Mouse (Mus musculus) regulatory T cell (primary cell): ENCODE data around the gene Ctso.

Experiments used
- in situ Hi-C: fragments of 300-600 bp; cut with MboI, MseI; formaldehyde crosslinking; loops from one replicate; pipeline ENCODE4 v1.15.1; 2025; ENCODE audit warnings: high pct_unique_total_duplicates

Ctso gene

GRCm38 (mm10) chr3:81932141-81933101, at the start of gene Ctso:
TSS of gene Ctso (plus strand) at chr3:81932601.
- in situ Hi-C loops, result loop anchor here (25.0 kb wide), 1 partner anchor 1845 kb away; no protein-coding TSS in a partner anchor

GRCm38 (mm10) chr3:81883916-81884315, 48.5 kb upstream of the Ctso start:
- in situ Hi-C loops, result no loop called here

- in situ Hi-C loops, result no loop called here
Measured at GRCm38 (mm10) chr3:81885566-81885965, 46.8 kb upstream of the Ctso start.

GRCm38 (mm10) chr3:81889137-81889536, 43.3 kb upstream of the Ctso start:
- in situ Hi-C loops, result no loop called here

GRCm38 (mm10) chr3:81910286-81911036, 21.9 kb upstream of the Ctso start:
- in situ Hi-C loops, result no loop called here

GRCm38 (mm10) chr3:81916030-81916686, 16.2 kb upstream of the Ctso start:
- in situ Hi-C loops, result no loop called here

GRCm38 (mm10) chr3:81917354-81917935, 15.0 kb upstream of the Ctso start:
- in situ Hi-C loops, result no loop called here

GRCm38 (mm10) chr3:81918215-81918614, 14.2 kb upstream of the Ctso start:
- in situ Hi-C loops, result no loop called here

GRCm38 (mm10) chr3:81919681-81920080, 12.7 kb upstream of the Ctso start:
- in situ Hi-C loops, result no loop called here

GRCm38 (mm10) chr3:81922910-81923309, 9.5 kb upstream of the Ctso start:
- in situ Hi-C loops, result no loop called here

GRCm38 (mm10) chr3:81924931-81925330, 7.5 kb upstream of the Ctso start:
- in situ Hi-C loops, result loop anchor here (5.0 to 25.0 kb wide), 3 partner anchors 138 to 1838 kb away; partner anchors contain the start of gene Pdgfc

GRCm38 (mm10) chr3:81925856-81926255, 6.5 kb upstream of the Ctso start:
- in situ Hi-C loops, result loop anchor here (5.0 to 25.0 kb wide), 3 partner anchors 139 to 1839 kb away; partner anchors contain the start of gene Pdgfc

GRCm38 (mm10) chr3:81926764-81927325, 5.6 kb upstream of the Ctso start:
- in situ Hi-C loops, result loop anchor here (5.0 to 25.0 kb wide), 3 partner anchors 140 to 1840 kb away; partner anchors contain the start of gene Pdgfc

GRCm38 (mm10) chr3:81929073-81929472, 3.3 kb upstream of the Ctso start:
- in situ Hi-C loops, result loop anchor here (5.0 to 25.0 kb wide), 3 partner anchors 142 to 1842 kb away; partner anchors contain the start of gene Pdgfc

- in situ Hi-C loops, result loop anchor here (25.0 kb wide), 1 partner anchor 1844 kb away; no protein-coding TSS in a partner anchor
Measured at GRCm38 (mm10) chr3:81931695-81932094, 706 bp upstream of the Ctso start.

GRCm38 (mm10) chr3:81933348-81933747, 947 bp downstream of the Ctso start:
- in situ Hi-C loops, result loop anchor here (25.0 kb wide), 1 partner anchor 1846 kb away; no protein-coding TSS in a partner anchor

- in situ Hi-C loops, result loop anchor here (25.0 kb wide), 1 partner anchor 1852 kb away; no protein-coding TSS in a partner anchor
Measured at GRCm38 (mm10) chr3:81938924-81939323, 6.5 kb downstream of the Ctso start.

GRCm38 (mm10) chr3:81942341-81942740, 9.9 kb downstream of the Ctso start:
- in situ Hi-C loops, result loop anchor here (25.0 kb wide), 1 partner anchor 1855 kb away; no protein-coding TSS in a partner anchor

GRCm38 (mm10) chr3:81943097-81943496, 10.7 kb downstream of the Ctso start:
- in situ Hi-C loops, result loop anchor here (25.0 kb wide), 1 partner anchor 1856 kb away; no protein-coding TSS in a partner anchor

- in situ Hi-C loops, result loop anchor here (25.0 kb wide), 1 partner anchor 1858 kb away; no protein-coding TSS in a partner anchor
Measured at GRCm38 (mm10) chr3:81944851-81945393, 12.5 kb downstream of the Ctso start.
